Mouse (Mus musculus) heart, embryonic 16.5 days (tissue): ENCODE results near the gene Eif4b. TPM values are rescaled to one million over a fixed set of nuclear protein-coding genes. Genes with fewer than 3 reads are reported as not detected.
A peak's percentile ranks its signal among the peaks of the same experiment; 100 is the strongest.

Experiments
- ATAC-seq: fragments of 200-750 bp; cut with Nextera tagmentation; replicated peaks from 2 replicates; pipeline ENCODE4 v1.8.0; 2017; ENCODE audit warnings: moderate number of reproducible peaks; ENCODE audit not compliant: insufficient read depth, low FRiP score; ENCODE audit errors: extremely low read depth
- H3K27ac ChIP-seq: fragments of 300-500 bp; sonication (generic); 2 replicates; pipeline ENCODE4 v1.5.1; 2014; ENCODE audit warnings: mild to moderate bottlenecking, low read length, control low read depth, moderate library complexity
- H3K27me3 ChIP-seq: fragments of 300-500 bp; sonication (generic); 2 replicates; pipeline ENCODE4 v1.6.1; 2014; ENCODE audit warnings: low read length, mixed read lengths; ENCODE audit not compliant: control insufficient read depth, insufficient read depth
- H3K36me3 ChIP-seq: fragments of 300-500 bp; sonication (generic); 2 replicates; pipeline ENCODE4 v1.6.1; 2014; ENCODE audit not compliant: control insufficient read depth, insufficient read depth
- H3K4me1 ChIP-seq: fragments of 300-500 bp; sonication (generic); 2 replicates; pipeline ENCODE4 v1.6.1; 2014; ENCODE audit warnings: low read length, mixed read lengths; ENCODE audit not compliant: control insufficient read depth, insufficient read depth
- H3K4me2 ChIP-seq: fragments of 300-500 bp; sonication (generic); 2 replicates; pipeline ENCODE4 v1.6.1; 2014; ENCODE audit warnings: low read depth, mild to moderate bottlenecking, control low read depth, low read length
- H3K4me3 ChIP-seq: fragments of 300-500 bp; sonication (generic); 2 replicates; pipeline ENCODE4 v1.5.1; 2014; ENCODE audit warnings: mild to moderate bottlenecking, control low read depth, low read length
- H3K9ac ChIP-seq: fragments of 300-500 bp; sonication (generic); 2 replicates; pipeline ENCODE4 v1.6.1; 2014; ENCODE audit warnings: low read length, control low read depth
- H3K9me3 ChIP-seq: fragments of 300-500 bp; sonication (generic); replicated peaks from 2 replicates; pipeline ENCODE4 v1.6.1; 2016; ENCODE audit warnings: low read length; ENCODE audit not compliant: control insufficient read depth
- WGBS: fragments of 180-500 bp; shearing (Covaris S2); extraction: QIAGEN DNeasy Blood & Tissue Kit; methylation state at CpG from one replicate; pipeline ENCODE4 v1.1.7; 2014; 5-methylcytosine and 5-hydroxymethylcytosine counted together
- polyA plus RNA-seq: library from polyadenylated mRNA; unstranded; fragments of >200 nt; fragmentation: Nextera tagmentation; extraction: Ambion mirVana; gene quantifications from 2 replicates; pipeline ENCODE4 v1.2.1, GENCODE M21; 2015

The Eif4b gene
- polyA plus RNA-seq, 1 experiment from 2014 or later, result 75.0 TPM

DNA sequence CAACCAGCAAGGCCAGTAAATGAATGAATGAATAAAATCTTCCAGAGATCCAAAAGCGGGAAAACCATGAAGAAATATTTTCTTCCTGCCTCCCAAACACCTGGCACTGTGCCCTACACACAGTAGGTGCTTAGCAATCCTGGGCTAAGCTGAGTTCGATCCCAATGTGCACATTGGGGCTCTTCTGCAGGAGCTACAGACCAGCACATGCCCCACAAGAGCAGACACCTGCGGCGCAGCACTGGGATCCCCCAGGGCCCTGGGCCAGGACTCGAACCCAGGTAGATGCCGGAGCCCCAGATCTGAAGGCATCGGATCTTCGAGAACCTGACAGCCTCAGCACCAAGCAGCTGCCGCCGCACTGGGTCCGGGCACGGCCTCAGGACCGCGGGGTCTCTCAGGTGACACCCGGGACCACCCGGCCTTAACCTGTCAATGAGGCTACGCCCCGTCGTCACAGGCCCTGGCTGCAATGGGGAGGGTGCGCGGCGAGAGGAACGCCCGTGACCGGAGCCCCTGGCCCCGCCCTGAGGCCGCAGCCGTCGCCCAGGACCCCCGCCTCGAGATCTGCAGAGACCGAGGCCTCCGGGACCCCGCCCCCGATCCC, 62.1 kb downstream of the Eif4b start:
- H3K27me3 ChIP-seq, result no peaks in the 10 kb centered on the region

DNA sequence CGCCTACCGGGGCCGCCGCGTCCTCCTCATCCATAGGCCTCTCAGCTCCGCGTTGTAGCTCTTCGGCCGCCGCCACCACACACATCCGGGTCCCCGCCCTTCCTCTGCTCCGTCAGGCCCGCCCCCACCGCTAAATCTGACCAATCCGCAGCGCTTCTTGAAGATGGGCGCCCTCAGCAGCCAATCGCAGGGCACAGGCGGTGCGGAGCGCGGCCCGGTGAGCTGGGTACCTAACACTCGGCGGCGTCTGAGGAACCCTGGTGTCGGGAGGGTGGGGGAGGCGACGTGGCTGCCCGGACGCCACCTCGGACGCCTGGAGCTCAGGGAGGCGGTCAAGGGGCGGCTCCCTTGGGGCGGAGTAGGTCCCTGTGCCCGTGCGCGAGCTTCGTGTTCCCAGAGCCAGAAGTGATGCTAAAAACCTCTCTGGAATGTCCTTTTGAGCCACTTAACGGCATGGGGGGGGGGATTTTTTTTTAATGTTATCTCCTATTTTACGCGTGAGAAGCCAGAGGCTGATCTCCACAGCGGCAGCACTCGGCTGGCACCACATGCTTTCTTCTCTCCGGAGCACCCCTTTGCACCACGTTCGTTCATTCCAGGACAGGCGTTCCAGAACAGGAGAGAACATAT, 62.7 kb downstream of the Eif4b start, which contains the start of gene Spryd3:
Gene Spryd3 (minus strand): TSS at position 106 of the 630 bp plus-strand sequence.
- Histone ChIP-seq H3K9ac (peak within 1 kb of the TSS; percentile 83), H3K9me3 (no peaks in the 10 kb centered on the region), H3K4me1 (peaks cover 11% of the 10 kb centered on the region), H3K4me2 (peak within 1 kb of the TSS; percentile 84), H3K36me3 (peaks cover 6% of the 10 kb centered on the region), H3K4me3 (peak within 1 kb of the TSS; percentile 79), H3K27ac (peak within 1 kb of the TSS; percentile 78), H3K27me3 (no peaks in the 10 kb centered on the region)
- peak; percentile 100 for ATAC-seq
- WGBS, result under 1% methylated on average over 50 of the region's 50 CpGs

More for the DNA sequence above, 62.1 kb downstream of the Eif4b start:
- H3K36me3 ChIP-seq, result peaks cover 7% of the 10 kb centered on the region
- H3K27ac ChIP-seq, result peak overlapping the region; percentile 45; the same call in 1 of the 2 replicates
- WGBS, result 2% methylated on average over 35 of the region's 35 CpGs
- ATAC-seq, result 0 out of 2 replicates have a peak, but pooled peaks have one; percentile 0
- no peaks in the 10 kb centered on the region for H3K9me3 ChIP-seq
- H3K9ac ChIP-seq, result peak overlapping the region; percentile 83
- H3K4me1 ChIP-seq, result peaks cover 11% of the 10 kb centered on the region
- peak overlapping the region; percentile 79 for H3K4me3 ChIP-seq
- H3K4me2 ChIP-seq, result peak overlapping the region; percentile 71

DNA sequence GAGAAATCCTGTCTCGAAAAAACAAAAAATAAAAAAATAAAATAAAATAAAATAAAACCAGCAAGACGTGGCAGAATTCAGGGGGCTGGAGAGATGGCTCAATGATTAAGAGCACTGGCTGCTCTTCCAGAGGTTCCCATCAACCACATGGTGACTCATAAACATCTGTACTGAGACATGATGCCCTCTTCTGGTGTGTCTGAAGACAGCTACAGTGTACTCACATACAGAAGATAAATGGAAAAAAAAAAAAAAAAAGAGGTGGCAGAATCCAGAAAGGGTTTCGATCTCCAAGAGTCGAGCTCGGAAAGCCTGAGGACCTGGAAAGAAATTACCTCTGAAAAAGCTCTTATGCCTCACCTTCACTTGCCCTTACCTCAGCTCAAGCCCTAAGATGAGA, 67.5 kb downstream of the Eif4b start:
- no peak for ATAC-seq
- H3K27me3 ChIP-seq, result peaks cover 25% of the 10 kb centered on the region

DNA sequence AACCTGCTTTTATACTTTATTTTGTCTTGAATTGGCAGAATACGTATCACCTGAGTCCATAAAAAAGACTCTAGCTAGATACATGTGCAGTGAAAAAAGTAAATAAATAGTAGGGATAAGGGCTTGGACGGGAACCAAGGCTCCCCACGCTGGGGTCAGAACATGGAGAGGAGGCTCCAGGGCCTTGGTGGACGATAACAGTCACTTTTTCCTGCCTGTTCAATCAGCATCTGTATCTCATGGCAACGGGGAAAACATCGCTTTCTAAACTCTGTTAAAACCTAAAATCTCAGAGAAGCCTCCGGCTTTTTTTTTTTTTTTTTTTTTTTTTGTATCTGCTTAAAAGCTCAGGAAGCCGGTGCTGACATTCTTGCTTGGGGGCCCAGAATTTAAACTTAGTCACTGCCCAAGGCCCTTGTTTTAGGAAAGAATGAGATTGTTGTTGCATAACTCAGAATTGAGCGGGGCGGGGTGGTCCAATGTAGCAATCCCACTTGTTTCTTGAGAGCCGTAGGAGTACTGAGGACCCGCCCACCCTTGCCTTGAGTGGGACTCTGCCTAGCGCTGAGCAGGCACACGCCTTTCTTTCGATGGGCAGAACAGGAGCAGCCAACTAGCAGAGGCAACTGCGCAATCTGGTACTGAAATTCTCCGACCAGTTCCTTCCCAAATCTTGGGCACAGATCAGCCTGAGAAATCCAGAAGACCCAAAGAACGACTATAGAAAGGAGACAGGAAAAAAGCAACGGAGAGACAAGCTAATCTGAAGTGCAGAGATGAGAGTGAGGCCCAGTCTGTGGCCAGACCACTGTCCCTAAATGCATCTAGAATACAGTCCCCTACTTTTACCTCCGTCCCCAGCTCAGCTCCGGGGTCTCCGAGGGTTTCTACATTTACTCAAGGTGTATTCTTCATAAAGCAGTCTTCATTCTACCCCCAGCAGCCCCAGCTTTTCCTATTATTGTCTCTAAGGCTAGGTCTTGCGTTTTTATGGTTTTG, 69.6 kb downstream of the Eif4b start:
- 0 out of 2 replicates have a peak, but pooled peaks have one; percentile 33 for ATAC-seq
- WGBS, result 59% methylated on average over 23 of the region's 23 CpGs
- no peak overlapping the region for H3K9ac ChIP-seq

More for the DNA sequence above, 67.5 kb downstream of the Eif4b start:
- no peak overlapping the region for H3K4me3 ChIP-seq
- H3K36me3 ChIP-seq, result no peaks in the 10 kb centered on the region
- H3K4me1 ChIP-seq, result peaks cover 13% of the 10 kb centered on the region
- no peak overlapping the region for H3K9ac ChIP-seq
- 91% methylated on average over 5 of the region's 5 CpGs for WGBS
- H3K27ac ChIP-seq, result no peak overlapping the region
- no peak overlapping the region for H3K4me2 ChIP-seq
- no peaks in the 10 kb centered on the region for H3K9me3 ChIP-seq

DNA sequence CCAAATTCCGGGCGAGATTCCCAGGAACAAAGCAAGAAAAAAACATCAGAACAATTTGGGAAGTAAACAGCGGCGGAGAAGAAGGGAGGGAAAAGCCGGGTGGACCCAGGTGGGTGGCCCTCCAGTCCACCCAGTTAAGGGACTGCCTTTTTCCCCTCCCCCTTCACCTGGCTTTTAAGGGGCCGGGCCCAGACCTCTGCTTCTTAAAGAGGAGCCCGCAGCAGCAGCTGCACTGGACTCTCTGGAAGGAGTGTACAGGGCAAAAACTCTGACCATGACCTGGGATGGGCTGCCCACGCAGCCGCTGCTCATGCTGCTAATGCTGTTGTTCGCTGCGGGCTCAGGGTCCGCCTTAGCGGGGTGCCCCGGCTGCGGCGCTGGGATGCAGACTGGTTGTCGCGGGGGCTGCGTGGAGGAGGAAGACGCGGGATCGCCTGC, 70.7 kb downstream of the Eif4b start, which contains the start of gene Igfbp6:
Gene Igfbp6 (plus strand): TSS at position 89 of the 438 bp plus-strand sequence.
- no peak within 1 kb of the TSS for H3K27ac ChIP-seq

More for the DNA sequence above, 69.6 kb downstream of the Eif4b start:
- no peaks in the 10 kb centered on the region for H3K9me3 ChIP-seq
- H3K4me1 ChIP-seq, result peaks cover 10% of the 10 kb centered on the region
- no peak overlapping the region for H3K4me3 ChIP-seq
- no peaks in the 10 kb centered on the region for H3K36me3 ChIP-seq
- no peak overlapping the region for H3K4me2 ChIP-seq
- H3K27me3 ChIP-seq, result peaks cover 25% of the 10 kb centered on the region
- no peak overlapping the region for H3K27ac ChIP-seq

DNA sequence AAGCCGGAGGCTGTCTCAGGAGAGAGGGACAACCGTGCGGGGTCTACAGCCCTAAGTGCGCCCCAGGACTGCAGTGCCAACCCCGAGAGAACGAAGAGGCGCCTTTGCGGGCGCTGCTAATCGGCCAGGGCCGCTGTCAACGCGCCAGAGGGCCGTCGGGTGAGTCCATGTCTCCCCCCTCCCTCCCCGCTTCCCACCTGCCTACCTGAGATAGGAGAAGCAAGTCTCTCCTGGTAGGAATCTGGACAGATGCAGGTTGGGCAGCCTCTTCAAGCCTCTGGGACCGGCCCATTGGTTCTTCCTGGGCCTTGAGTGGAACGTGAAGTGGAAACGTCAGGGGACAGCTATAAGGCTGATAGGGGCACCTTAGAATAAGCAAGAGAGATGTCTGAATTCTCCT, 71.2 kb downstream of the Eif4b start:
- WGBS, result 12% methylated on average over 19 of the region's 19 CpGs
- Histone ChIP-seq H3K9me3 (no peaks in the 10 kb centered on the region), H3K4me3 (peak overlapping the region; percentile 28), H3K27ac (no peak overlapping the region), H3K36me3 (no peaks in the 10 kb centered on the region), H3K9ac (peak overlapping the region; percentile 41; the same call in 1 of the 2 replicates), H3K4me1 (peaks cover 10% of the 10 kb centered on the region), H3K4me2 (peak overlapping the region; percentile 49), H3K27me3 (peaks cover 25% of the 10 kb centered on the region)
- ATAC-seq, result no peak

More for the DNA sequence above, 70.7 kb downstream of the Eif4b start, which contains the start of gene Igfbp6:
- peak within 1 kb of the TSS; percentile 28 for H3K4me3 ChIP-seq
- H3K9me3 ChIP-seq, result no peaks in the 10 kb centered on the region
- 14% methylated on average over 22 of the region's 22 CpGs for WGBS
- H3K27me3 ChIP-seq, result peaks cover 25% of the 10 kb centered on the region
- no peaks in the 10 kb centered on the region for H3K36me3 ChIP-seq
- H3K4me2 ChIP-seq, result peak within 1 kb of the TSS; percentile 49
- no peak for ATAC-seq
- H3K4me1 ChIP-seq, result peaks cover 10% of the 10 kb centered on the region
- H3K9ac ChIP-seq, result peak within 1 kb of the TSS; percentile 41; the same call in 1 of the 2 replicates

DNA sequence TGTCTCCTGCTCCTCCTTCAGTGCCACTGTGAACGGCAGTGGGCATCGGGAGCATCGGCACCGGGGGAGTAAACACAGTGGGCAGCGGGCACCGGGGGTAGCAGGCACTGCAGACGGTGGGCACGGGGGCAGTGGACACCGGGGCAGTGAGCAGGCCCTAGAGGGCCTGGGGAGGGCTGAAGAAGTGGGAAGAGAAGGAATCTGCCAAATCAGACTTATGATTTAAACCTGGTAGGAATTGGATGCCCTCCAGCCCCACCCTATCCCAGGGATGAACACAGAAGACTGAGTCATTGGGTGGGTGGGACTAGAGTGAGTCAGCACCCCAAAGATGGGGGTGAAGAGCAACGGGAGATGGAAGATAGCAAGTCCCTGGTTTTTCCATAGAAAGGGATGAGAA, 71.8 kb downstream of the Eif4b start:
- peaks cover 13% of the 10 kb centered on the region for H3K4me1 ChIP-seq
- no peak overlapping the region for H3K27ac ChIP-seq
- no peak overlapping the region for H3K4me2 ChIP-seq
- ATAC-seq, result no peak
- no peak overlapping the region for H3K4me3 ChIP-seq
- H3K9ac ChIP-seq, result no peak overlapping the region
- peaks cover 25% of the 10 kb centered on the region for H3K27me3 ChIP-seq
- no peaks in the 10 kb centered on the region for H3K36me3 ChIP-seq
- WGBS, result 75% methylated on average over 10 of the region's 10 CpGs
- H3K9me3 ChIP-seq, result no peaks in the 10 kb centered on the region

DNA sequence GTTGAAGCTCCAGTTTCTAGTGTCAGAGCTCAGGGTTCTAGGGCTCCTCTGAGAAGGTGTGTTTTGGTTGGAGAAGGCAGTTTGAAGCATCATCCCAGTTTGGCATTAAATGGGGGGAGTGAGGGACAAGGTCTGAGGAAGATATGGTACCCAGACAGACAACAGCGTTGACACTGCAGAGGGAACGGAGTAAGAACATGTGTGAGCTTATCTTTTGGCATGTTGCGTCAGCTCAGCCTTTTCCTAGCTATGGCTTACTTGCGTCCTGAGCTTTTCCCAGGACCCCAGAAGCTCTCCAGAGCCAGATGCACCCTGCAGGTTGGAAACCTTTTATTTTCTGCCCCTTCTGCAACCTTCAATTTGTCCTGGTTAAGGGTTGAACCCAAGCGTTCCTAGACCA, 72.5 kb downstream of the Eif4b start:
- Histone ChIP-seq H3K27ac (no peak overlapping the region), H3K9ac (no peak overlapping the region), H3K27me3 (peaks cover 25% of the 10 kb centered on the region), H3K9me3 (no peaks in the 10 kb centered on the region), H3K4me1 (peaks cover 17% of the 10 kb centered on the region), H3K36me3 (no peaks in the 10 kb centered on the region), H3K4me2 (no peak overlapping the region), H3K4me3 (no peak overlapping the region)
- ATAC-seq, result no peak
- WGBS, result 56% methylated on average over 5 of the region's 5 CpGs
